Mouse (Mus musculus): ENCODE data around the gene Gm20683.

Gene Gm20683

DNA sequence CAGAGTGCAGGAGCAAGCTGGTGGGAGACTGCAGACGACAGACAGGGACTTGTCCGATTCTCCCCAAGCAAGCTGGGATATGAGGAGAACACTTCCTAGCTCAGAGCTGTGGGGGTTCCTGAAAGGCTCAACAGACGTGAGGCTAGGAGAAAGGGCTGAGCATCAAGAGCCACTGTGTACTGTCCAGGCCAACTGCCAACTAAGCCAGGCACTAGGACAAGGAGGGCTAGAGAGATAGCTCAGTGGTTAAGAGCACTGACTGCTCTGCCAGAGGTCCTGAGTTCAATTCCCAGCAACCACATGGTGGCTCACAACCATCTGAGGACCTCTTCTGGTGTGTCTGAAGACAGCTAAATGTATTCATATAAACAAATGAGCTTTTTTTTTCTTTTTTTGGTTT, 946 bp upstream of the Gm20683 start:
- no peak for DNase-seq (ENCODE audit: low read depth, low spot score)

- DNase-seq (ENCODE audit: low read depth, low spot score) = no peak
Measured at GRCm38 (mm10) chr17:25840519-25840918, 1.0 kb downstream of the Gm20683 start.

- no peak for DNase-seq (ENCODE audit: low read depth, low spot score)
Measured at GRCm38 (mm10) chr17:25839455-25840235, 1.9 kb downstream of the Gm20683 start.

DNA sequence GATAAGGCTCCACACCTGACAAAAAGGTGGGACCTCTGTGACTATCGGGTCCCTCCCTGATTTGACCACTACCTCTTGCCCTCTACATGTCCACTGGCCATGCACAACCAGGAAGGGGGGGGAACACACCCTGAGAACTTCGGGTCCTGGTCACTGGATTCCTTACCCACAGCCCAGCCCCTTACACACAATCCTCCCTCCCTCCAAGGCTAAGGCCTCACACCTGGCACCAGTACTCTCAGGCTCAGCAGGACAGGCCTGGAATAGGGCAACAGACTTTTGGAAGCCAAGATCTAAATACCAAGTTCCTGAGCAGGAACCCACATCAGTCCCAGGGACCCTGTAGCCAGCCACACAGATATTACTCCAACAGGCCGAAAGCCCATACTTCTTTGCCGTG, 2.7 kb downstream of the Gm20683 start:
- DNase-seq (ENCODE audit: low read depth, low spot score) = no peak

DNA sequence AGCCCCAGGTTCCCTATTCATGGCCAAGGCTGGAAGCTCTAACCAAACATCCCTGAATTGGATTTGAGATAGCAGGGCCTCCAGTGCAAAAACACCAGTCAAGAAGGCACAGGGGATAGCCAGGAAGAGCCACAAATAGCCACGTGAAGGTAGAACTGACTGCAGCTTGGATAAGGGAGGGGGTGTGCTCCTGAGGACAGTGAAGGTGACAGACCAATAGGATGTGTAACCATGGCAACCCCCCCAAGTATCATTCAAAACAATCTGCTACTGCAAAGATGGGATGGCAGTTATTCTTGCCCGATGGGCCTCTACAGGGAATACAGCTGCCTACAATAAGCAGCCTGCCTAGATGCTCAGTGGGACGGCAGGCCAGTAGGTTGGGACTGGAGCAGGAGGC, 4.0 kb downstream of the Gm20683 start:
- peak; percentile 56 for DNase-seq (ENCODE audit: low read depth, low spot score)

DNA sequence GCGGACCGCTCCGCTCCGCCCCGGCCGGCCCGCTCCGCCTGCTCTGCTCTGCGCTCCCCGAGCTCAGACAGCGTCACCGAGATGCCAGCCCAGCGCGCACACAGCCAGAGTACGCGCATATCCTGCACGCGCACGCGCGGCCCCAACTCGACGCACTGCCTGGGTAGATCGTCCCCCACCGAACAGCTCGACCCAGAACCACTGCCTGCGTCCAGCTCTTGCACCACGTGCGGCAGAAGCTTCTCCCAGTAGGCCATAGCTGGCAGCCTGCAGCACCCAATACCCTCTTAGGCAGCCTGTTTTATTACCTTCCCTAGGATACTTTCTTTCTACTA, 4.5 kb downstream of the Gm20683 start, which contains the start of gene Rhbdl1:
Gene Rhbdl1 (minus strand): TSS at position 220 of the 335 bp plus-strand sequence.
- peak; percentile 61 for DNase-seq (ENCODE audit: low read depth, low spot score)

DNA sequence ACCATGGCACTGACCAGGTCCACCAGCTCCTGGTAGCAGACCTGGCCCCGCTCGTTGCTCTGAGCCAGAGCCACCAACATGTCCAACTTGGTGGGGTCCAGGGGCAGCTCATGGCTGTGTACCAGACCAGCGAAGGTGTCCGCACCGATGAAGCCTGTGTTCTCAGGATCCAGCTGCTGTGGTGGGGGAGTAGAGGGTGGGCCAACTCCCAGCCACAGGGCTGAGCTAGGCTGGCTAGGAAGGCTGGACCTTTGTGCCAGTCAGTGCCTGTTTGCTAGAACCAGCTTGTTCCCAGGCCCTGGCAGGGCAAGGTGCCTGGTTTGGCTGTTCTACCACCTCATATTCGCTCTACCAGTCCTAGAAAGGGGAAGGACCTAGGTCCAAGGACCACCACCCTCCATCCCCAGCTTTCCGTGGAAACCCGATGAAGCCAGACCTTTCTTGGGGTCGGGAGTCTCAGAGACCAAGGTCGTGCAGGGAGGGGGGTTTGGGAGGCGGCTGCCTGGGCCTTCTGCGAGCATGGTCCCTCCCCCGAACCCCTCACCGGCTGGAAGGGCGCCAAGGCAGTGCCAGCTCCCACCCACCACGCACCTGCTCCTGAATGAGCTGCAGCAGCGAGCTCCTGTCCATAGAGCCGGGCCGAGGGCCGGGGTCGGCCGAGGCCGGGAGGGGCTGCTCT, 5.0 kb downstream of the Gm20683 start:
- DNase-seq (ENCODE audit: low read depth, low spot score) = no peak

- DNase-seq (ENCODE audit: low read depth, low spot score) = no peak
Measured at GRCm38 (mm10) chr17:25835816-25836215, 5.7 kb downstream of the Gm20683 start.

DNA sequence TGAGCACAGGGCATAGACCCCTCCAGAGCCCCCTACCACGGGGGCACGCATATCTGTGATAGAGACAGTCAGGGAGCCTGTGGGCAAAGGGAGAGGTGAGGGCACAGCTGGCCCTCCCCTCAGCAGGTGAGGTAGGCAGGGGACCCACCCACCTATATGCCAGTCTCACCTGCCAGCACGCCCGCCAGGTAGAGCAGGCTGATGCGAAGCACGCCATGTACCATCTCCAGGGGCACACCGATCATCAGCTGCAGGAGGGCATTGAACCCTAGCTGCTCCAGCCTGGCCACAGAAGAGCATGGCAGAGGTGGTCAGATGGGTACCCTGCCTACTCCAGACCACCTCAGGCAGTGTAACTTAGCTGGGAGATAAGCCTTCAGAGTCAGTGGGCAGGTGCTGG, 6.3 kb downstream of the Gm20683 start:
- DNase-seq (ENCODE audit: low read depth, low spot score) = no peak

DNA sequence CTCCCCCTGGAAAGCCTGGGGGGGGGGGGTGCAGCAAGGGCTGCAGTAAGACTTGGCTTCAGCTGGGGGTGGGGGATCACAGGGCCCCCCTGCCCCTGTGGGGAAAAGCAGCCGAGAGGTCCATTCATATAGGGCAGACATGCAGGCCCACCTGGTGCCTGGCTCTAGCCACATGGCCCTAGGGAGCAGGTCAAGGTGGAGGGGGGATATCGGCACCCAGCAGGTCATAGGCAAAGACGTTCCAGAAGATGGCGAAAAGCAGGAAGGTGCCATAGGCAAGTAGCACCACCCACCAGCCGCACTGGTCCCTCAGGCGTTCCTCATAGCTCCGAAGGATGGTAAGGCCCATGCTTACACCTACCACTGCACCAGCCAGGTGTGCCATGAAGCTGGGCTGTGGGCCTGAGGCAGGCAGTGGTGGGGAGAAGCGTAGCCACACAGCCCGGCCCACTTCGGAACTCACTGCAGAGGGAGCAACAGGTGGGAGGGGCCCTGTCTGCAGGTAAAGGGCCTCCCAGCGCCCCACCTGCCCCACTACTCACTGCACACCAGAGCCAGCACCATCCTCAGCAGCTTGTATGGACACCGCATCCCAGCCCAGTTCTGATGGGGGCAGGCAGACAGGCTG, 6.9 kb downstream of the Gm20683 start:
- no peak for DNase-seq (ENCODE audit: low read depth, low spot score)

DNA sequence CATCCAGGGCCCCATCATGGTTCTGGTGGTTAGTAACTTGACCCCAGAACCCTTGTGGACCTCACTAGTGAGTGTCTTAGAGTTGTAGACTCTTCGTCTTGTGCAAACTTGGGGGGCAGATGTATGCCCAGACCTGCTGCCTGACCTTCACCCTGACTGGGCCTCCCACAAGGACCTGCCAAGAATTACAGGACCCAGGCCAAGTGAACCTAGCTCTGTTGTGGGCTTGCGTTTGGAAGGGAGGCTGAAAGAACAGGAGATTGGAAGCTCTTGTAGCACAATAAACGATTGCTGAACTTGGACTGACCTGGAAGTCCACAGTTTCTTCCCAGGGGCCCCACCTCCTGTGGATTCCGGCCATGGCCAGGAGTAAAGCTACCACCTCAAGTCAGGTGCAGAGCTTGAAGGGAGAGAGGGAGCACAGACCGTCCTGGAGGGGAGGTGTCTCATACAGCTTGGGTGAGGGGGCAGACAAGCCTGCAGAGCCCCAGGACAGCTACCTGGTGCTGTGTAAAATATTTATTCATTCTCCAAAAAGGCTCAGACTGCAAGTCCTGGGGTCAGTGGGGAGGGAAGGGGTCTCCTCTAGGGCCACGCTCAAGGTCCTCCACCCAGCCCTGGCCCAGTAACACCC, 7.5 kb downstream of the Gm20683 start:
- DNase-seq (ENCODE audit: low read depth, low spot score) = no peak

DNA sequence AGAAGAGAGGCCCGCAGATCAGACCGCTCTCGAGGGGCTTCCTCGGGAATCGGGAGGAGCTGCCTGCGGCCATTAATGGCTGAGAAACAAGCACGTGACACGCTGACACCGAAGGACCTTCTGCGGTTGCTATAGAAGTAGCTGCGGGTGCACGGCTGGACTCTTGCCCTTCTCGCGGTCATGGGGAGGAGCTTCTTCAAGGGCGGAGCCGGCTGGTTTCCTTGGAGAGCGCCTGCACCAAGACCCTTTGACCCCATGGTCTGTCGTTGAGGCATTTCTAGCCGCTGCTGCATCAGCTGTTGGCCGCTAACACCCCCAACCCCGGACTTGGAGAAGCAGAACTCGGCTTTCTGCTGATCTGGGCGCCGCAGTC, 8.3 kb downstream of the Gm20683 start, which contains the start of gene Stub1:
Gene Stub1 (minus strand): TSS at position 114 of the 373 bp plus-strand sequence.
- peak; percentile 94 for DNase-seq (ENCODE audit: low read depth, low spot score)

DNA sequence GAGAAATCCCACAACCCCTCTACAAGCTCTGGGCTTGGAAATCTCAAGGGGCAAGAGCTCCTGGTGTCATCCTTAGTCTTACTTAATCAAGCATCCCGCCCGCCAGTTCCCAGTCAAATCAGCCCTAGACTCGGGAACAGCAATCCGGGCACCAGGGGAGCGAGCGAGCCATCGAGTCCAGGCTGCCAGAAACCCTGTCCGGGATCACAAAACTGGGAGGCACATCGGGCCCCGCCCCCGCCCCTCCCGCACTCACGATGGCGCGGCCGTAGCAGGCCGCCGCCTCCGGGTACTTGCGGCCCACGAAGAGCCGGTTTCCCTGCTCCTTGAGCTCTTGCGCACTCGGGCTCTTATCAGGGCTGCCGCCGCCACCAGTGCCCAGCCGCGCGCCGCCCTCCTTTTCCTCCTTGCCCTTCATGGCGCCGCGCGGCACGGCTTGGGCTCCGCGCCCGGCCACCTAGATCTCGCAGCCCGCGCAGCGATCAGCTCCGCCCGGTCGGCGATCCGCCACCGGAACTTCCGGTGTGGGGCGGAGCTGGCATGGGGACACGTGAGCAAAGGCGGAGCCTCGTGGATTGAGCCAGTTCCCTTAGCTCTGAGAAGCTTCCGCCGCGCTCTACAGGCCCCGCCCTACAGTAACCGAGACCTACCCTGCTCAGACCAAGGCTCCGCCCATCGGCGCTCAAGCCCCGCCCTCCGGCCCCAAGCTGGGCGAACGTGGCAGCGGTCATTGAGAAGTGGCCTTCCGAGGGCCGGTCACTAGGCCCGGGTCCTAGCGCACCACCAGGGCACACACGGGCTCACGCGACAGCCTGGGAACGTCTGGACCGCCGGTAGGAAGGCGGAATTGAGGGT, 8.9 kb downstream of the Gm20683 start:
- peak; percentile 99 for DNase-seq (ENCODE audit: low read depth, low spot score)

DNA sequence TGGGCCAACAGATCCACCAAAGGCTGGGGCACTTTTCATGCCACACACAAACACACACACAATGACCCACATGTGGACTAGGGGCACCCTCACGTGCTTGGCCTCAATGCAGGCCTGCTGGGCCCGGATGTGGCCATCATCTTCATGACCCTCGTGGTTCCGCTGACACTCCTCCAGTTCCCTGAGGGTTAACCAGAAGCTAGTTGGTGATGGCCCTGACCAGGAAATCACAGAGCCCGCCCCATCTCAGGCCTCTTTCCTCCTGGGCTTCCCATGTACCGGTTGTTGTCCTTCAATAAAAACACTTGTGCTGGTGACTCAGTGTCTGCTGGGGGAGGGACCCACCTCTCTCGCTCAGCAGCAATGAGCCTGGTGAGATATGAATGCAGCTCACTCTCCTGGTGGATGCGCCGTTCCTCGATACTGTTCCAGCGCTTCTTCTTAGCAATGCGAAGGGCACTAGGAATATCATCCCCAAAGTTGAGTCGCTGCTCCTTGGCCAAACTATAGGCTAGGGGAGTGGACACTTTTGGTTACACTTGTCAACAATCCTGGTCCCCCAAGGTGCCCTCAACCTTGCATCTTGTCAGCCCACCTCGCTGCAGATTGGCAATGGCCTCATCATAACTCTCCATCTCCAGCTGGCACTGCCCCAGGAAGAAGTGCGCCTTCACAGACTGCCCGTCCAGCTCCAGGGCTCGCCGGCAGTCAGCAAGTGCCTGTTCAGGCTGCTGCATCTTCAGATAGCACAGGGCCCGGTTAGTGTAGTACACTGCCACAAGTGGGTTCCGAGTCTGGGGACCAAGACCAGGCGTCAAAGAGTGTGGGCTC, 9.9 kb downstream of the Gm20683 start:
- DNase-seq (ENCODE audit: low read depth, low spot score) = no peak

- DNase-seq (ENCODE audit: low read depth, low spot score) = no peak
Measured at GRCm38 (mm10) chr17:25830806-25831431, 10.6 kb downstream of the Gm20683 start.

GRCm38 (mm10) chr17:25830200-25830753, 11.3 kb downstream of the Gm20683 start:
- DNase-seq (ENCODE audit: low read depth, low spot score) = no peak

GRCm38 (mm10) chr17:25829558-25830017, 12.0 kb downstream of the Gm20683 start:
- no peak for DNase-seq (ENCODE audit: low read depth, low spot score)

- peak; percentile 82 for DNase-seq (ENCODE audit: low read depth, low spot score)
Measured at GRCm38 (mm10) chr17:25828712-25829557, 12.6 kb downstream of the Gm20683 start, which contains the start of gene Jmjd8. Gene Jmjd8, plus strand, starts transcription at chr17:25828867.

DNA sequence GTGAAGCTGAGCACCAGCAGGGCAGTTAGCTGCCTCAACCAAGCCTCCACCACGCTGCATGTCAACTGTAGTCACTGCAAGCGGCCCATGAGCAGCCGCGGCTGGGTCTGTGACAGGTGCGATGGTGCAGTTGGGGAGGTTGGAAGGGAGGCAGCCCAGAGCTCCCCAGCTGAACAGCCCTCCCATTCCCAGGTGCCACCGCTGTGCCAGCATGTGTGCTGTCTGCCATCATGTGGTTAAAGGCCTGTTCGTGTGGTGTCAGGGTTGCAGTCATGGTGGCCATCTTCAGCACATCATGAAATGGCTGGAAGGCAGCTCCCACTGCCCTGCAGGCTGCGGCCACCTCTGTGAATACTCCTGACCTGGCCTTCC, 13.4 kb downstream of the Gm20683 start:
- DNase-seq (ENCODE audit: low read depth, low spot score) = no peak
